In genomic region chr14:28323243-28323642, GRCm38 (mm10) we compare ENCODE assay signal across 29 mouse cellular contexts.
"Had no signal": no experiment of that assay in that cellular context is flagged by ENCODE, and none has a peak within 500 bp of the region (broad histone marks: within the 10 kb centered on the region; RNA-seq: fewer than 3 reads in every experiment).

No protein-coding gene starts in this region.

- H3K27me3 ChIP-seq: heart, embryonic 13.5 days; heart, embryonic 15.5 days; hindbrain, embryonic 12.5 days; hindbrain, embryonic 13.5 days; hindbrain, embryonic 15.5 days; intestine, embryonic 15.5 days had no signal

- DNase-seq: heart, postnatal 10 days; heart, postnatal 14 days; heart, postnatal 36 days; heart, postnatal 4 days; kidney, adult 11 months; kidney, adult 18-20 months; kidney, postnatal 10 days; kidney, postnatal 14 days; kidney, postnatal 25 days; kidney, postnatal 4 days; layer of hippocampus, adult 9-11 months; layer of hippocampus, postnatal 36 days had no signal

- H3K4me2 ChIP-seq: heart, embryonic 12.5 days; heart, embryonic 13.5 days; heart, embryonic 15.5 days; hindbrain, embryonic 12.5 days; hindbrain, embryonic 13.5 days; hindbrain, embryonic 14.5 days; hindbrain, embryonic 15.5 days; intestine, embryonic 15.5 days; kidney, embryonic 15.5 days had no signal

- H3K9ac ChIP-seq: heart, embryonic 12.5 days; heart, embryonic 13.5 days; heart, embryonic 15.5 days; hindbrain, embryonic 12.5 days; hindbrain, embryonic 13.5 days; hindbrain, embryonic 14.5 days; hindbrain, embryonic 15.5 days; intestine, embryonic 15.5 days; kidney, embryonic 15.5 days had no signal

- H3K9me3 ChIP-seq: heart, embryonic 10.5 days; heart, embryonic 12.5 days; heart, embryonic 13.5 days; heart, embryonic 15.5 days; hindbrain, embryonic 10.5 days; hindbrain, embryonic 12.5 days; hindbrain, embryonic 13.5 days; hindbrain, embryonic 15.5 days; intestine, embryonic 15.5 days; kidney, embryonic 15.5 days had no signal

- H3K4me1 ChIP-seq: heart, embryonic 12.5 days; heart, embryonic 13.5 days; heart, embryonic 15.5 days; intestine, embryonic 15.5 days; kidney, embryonic 15.5 days had no signal

- H3K36me3 ChIP-seq: heart, embryonic 10.5 days; heart, embryonic 12.5 days; heart, embryonic 13.5 days; heart, embryonic 15.5 days; hindbrain, embryonic 10.5 days; hindbrain, embryonic 12.5 days; hindbrain, embryonic 13.5 days; hindbrain, embryonic 15.5 days; intestine, embryonic 15.5 days; kidney, embryonic 15.5 days had no signal

- H3K4me3 ChIP-seq: heart, embryonic 10.5 days; heart, embryonic 12.5 days; heart, embryonic 13.5 days; heart, embryonic 15.5 days; hindbrain, embryonic 10.5 days; hindbrain, embryonic 12.5 days; hindbrain, embryonic 13.5 days; hindbrain, embryonic 15.5 days; intestine, embryonic 15.5 days; kidney, embryonic 15.5 days; layer of hippocampus, adult 2 months; left cerebral cortex, adult 2 months had no signal

- H3K27ac ChIP-seq: heart, embryonic 10.5 days; heart, embryonic 13.5 days; heart, embryonic 15.5 days; hindbrain, embryonic 10.5 days; hindbrain, embryonic 12.5 days; hindbrain, embryonic 13.5 days; hindbrain, embryonic 14.5 days; hindbrain, embryonic 15.5 days; hindbrain, postnatal 0 days; intestine, embryonic 15.5 days; kidney, embryonic 15.5 days; kidney, postnatal 0 days; layer of hippocampus, adult 2 months; left cerebral cortex, adult 2 months had no signal

- ATAC-seq: hindbrain, embryonic 16.5 days; inflammation-experienced regulatory T-cells, adult 6 months had no signal
